Mouse (Mus musculus): ENCODE results near the gene Gpank1. TPM values are rescaled to one million over a fixed set of nuclear protein-coding genes. Genes with fewer than 3 reads are reported as not detected.

Gene Gpank1
- total RNA-seq, 2 experiments from 2014 or later = 13.2 to 17.7 TPM

DNA sequence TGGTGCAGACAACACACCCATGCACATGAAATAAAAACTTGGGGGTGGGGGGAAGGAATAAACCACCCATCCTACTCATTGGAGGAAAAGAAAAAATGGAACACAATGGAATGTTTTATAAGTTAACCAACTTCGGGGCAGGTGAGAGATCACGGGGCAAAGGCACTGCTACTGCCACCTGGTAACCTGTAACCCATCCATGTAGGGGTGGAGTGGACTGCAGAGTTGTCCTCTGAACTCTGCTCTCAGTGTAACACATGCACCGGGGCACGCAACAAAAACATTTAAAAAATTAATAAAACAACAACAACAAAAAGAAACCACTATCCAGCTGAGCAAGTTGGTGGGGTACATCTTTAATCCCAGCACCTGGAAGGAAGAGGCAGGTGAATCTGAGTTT lies 30.9 kb downstream of the Gpank1 start:
- no peak for DNase-seq (ENCODE audit: extremely low spot score in 1 of 2, low spot score in 2 of 2)
- intact Hi-C loops (cut with DNase I) = no loop called here

DNA sequence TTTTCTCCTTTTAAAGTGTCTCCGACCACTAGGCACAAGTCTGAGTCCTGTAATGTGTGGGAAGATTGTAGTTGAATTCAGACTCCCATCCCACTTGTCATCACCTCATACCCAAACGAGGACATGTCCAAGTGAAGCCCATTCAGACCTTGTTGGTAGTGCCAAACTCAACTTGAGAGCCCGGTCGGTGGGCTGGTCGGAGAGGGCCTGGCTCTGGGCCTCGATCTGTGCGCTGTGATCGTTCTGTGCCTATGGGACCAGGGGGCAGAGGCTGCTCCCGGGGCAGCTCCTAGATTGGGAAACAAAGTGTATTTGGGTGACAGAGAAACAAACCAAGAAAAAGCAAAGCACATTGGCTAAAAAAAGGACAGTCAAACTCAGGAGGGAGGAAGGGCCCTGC lies 31.8 kb downstream of the Gpank1 start:
- intact Hi-C loops (cut with DNase I) = no loop called here
- DNase-seq (ENCODE audit: extremely low spot score in 1 of 2, low spot score in 2 of 2) = no peak

DNA sequence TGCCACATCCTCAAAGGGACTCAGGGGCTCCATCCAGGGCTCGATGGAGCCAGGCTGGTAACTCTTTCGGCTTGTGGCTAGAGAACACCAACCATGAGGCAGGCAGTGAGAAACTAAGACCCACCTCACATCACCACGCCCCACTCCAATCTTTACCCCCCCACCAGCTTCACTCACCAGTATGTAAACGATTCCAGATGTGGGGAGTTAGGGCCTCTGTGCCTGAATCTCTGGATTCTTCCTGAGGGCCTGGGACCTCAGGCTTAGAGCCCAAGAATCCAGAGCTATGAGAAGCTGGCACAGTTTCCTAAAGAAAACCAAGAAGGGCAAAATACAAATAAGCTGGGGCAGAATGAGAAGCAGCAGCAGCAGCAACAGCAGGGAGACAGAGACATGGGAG lies 32.7 kb downstream of the Gpank1 start:
- no peak for DNase-seq (ENCODE audit: extremely low spot score in 1 of 2, low spot score in 2 of 2)
- intact Hi-C loops (cut with DNase I) = no loop called here

DNA sequence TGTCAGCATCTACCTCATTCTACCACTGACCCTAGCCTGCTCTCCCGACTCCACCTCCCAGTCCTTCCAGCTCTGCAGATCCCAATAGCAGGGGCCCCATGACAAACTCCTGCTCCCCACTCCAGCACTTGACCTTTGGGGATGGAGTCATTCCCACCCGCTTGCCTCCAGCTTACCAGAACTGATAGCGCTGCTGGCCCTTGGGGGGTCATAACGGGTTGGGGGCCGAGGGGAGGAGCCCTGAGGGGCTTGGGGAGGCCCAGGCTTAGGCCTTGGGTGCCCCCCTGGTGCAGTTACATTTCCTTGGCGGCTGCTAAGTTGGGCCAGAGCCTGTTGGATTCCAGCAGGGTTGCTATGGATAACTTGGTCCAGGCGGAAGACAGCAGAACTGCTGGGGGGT lies 33.4 kb downstream of the Gpank1 start:
- DNase-seq (ENCODE audit: extremely low spot score in 1 of 2, low spot score in 2 of 2) = no peak
- intact Hi-C loops (cut with DNase I) = no loop called here

DNA sequence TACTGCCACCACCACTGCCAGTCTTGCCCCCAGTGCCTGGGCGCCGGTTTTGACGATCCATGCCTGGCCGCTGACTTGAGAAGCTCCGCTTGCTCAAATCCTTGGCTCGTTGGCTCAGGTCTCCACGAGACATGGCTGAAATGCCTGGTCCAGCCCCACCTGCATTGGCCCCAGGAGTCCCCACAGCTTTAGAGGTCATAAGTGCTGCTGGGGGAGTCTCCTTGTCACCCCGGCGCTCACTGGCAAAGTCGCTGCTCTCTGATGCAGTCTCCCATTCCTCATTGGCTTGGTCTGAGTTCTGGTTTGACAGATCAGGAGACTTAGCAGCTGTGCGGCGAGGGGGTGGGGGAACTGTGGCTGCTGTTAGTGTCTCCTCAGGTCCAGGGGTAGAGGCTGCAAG lies 34.2 kb downstream of the Gpank1 start:
- no peak for DNase-seq (ENCODE audit: extremely low spot score in 1 of 2, low spot score in 2 of 2)
- intact Hi-C loops (cut with DNase I) = no loop called here

DNA sequence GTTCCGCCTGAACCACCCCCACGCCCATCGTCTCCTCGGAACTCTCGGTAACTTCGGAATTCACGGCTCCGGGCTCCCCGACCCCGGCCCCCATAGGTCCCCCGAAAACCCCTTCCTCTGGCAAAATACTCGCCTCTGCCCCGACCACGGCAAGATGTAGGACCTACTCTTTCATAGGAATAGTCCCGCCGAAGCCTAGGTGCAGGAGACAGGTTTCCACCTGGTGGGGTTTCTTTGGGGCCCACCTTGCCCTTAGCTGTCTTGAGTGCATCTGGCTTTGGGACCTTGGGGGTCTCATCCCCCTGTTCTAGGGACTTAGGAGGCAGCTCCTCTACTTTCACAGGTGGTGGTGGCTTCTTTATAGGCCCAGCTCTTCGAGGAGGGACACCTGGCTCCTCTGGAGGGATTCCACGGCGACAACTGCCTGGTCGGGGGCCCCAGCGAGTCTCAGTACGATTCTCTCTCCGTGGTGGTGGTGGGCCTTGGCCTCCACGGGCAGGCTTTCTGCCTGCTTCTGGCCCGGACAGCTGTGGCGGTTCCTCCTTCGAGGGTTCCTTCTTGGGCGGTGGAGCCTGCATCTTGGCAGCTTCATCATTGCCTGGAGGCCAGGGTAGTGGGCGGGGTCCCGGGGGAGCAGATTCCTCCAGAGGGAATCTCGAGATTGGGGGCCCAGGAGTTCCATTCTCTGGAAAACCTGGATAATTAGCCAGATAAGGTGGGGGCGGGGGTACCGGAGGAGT lies 35.4 kb downstream of the Gpank1 start:
- no peak for DNase-seq (ENCODE audit: extremely low spot score in 1 of 2, low spot score in 2 of 2)
- intact Hi-C loops (cut with DNase I) = no loop called here

DNA sequence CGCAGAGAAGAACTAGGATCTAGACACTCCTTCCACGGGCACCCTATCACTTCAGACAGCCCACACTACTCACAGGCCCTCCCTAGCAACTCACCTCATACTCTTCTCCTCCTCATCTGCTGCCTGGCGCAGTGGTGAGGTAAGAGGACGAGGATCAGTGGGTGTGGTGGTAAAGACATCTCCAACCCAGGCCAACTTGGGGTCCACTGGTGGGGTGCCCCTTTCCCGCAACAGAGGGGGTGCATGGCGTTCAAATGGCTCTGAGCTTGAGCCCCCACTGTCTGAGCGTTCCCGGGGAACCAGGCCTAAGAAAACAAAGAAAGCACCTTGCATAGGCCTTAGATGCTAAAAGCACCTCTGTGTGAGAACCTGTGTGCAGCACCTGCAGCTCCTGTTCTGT lies 36.0 kb downstream of the Gpank1 start:
- no peak for DNase-seq (ENCODE audit: extremely low spot score in 1 of 2, low spot score in 2 of 2)
- intact Hi-C loops (cut with DNase I) = no loop called here

DNA sequence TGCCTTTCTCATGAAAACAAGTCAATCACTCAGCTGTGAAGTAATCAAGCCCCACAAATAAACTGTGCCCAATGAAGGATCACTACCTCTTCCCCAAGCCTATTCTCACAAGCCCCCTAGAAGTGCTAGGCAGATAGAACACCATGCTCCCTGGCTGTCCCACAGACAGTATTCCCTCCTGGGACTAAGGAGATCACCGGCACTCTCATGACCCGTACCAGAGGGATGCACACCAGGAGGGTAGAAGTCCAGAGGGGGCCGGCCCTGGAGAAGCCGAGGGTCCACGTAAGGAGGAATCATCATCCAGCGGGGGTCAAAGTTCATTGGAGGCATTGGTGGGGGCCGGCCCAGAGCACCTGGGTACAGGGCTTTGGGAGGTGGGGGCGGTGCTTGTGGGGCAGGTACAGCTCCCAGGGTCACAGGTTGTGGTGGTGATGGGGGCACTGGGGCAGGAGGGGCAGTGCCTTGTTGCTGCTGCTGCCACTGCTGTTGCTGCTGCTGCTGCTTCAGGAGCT lies 36.5 kb downstream of the Gpank1 start:
- intact Hi-C loops (cut with DNase I) = loop anchor here (2.0 kb wide), 1 partner anchor 15 kb away; no protein-coding TSS in a partner anchor
- DNase-seq (ENCODE audit: extremely low spot score in 1 of 2, low spot score in 2 of 2) = no peak

DNA sequence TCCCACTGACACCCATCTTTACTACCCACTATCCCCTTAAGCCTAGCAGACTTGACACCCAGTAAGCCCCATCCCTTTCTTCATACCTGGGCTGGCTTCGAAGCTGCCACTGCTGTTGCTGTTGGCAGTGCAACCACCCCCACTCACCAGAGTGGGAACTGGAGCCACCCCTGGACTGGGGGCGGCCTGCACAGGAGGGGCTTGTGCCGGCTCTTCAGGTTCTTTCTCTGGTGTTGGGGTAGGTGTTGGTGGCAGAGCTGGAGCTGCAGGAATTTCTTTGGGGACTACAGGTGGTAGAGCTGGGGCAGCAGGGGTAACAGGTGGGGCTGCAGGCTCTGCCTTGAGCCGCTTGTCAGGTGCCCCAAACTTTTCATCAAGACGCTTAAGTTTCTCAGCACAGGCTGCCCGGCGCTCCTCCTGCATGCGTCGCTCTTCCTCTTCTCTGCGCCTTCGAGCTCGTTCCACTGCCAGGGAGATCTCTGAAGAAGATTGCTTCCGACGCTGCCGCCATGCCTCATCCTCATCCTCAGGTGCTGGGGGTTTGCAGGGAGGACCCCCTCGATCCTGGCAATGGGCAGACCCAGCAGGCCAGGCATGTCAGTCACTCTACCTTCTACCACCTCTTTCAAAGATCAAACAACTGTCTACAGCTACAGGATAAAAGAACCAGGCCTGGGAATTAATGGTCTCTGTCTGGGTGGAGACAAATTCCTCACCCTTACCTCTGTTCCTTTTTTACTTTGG lies 37.8 kb downstream of the Gpank1 start:
- DNase-seq (ENCODE audit: extremely low spot score in 1 of 2, low spot score in 2 of 2) = no peak
- intact Hi-C loops (cut with DNase I) = loop anchor here (2.0 kb wide), 1 partner anchor 16 kb away; no protein-coding TSS in a partner anchor

DNA sequence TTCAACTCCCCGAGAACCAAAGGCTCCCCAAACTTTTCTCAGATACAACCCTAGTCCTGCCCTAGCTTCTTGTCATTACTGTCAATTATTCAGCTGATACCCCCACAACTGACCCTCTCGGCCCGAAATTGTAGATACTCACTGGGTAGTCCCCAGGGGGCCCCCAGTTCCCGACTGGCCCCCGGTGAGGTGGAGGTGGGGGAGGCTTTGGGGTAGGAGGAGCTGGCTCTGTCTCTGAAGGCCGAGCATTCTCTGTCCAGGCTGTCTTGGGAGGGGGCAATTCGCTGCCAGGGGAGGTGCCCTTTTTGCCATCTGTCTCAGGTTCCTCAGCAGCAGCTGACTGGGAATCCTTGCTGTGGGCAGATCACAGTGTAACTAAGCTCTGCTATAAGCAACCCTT lies 38.4 kb downstream of the Gpank1 start:
- DNase-seq (ENCODE audit: extremely low spot score in 1 of 2, low spot score in 2 of 2) = no peak
- intact Hi-C loops (cut with DNase I) = loop anchor here (2.0 kb wide), 1 partner anchor 17 kb away; no protein-coding TSS in a partner anchor

DNA sequence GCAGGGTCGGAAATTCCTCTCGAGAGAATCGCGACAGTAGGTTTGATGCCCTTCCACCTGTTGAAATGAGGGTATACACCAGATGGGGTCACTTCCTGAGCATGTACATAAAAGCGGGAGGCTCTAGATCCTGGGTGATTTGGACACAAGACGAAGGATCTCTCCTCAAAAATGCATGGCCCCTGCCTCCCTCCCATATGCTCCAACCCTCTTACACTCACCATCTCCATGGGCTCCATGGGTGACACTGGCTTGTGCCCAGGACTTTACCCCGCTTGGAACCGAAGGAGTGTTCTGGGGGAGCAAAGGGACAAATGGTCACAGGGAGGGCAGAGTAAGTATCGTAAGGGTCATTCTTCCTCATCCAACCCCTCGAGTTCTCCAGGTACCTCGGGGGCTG lies 40.2 kb downstream of the Gpank1 start:
- DNase-seq (ENCODE audit: extremely low spot score in 1 of 2, low spot score in 2 of 2) = peak in 1 of 2 experiments; percentile 22
- intact Hi-C loops (cut with DNase I) = no loop called here

DNA sequence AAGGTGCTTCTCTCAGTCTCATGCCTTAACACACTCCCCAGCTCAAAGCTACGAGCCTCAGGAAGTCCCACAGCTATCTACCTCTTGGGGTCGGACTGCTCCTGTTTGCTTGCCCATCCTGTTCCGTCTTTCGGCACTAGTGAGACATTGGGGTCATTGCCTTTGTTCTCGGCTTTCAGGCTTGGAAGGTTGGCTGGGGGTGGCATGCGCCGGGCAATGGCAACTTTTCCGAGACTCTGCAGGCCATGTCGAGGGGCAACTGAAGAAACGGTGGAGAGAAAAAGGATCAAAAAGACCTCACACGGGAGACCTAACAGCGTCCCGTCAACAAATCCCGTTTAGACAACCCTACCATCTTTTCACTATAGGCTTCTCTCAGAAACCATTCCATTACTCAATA lies 40.9 kb downstream of the Gpank1 start:
- intact Hi-C loops (cut with DNase I) = no loop called here

DNA sequence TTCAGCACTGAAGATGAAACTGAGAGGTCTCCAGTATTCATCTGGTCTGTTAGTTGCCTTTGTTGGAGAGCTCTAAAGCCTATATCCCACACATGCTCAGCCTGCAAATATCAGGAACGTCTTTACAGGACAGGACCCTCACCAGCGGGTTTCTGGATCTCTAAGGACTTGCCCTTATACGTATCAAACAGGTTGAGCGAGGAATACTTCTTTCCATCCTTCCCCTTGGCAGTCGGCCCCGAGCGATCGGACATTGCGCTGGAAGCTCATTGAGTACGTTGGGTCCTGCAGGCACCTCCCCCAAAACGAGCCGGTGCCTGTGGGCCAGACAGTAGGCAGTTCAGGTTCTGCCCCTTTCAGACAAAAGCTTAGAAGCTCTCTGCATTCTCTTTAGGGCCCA lies 41.5 kb downstream of the Gpank1 start:
- intact Hi-C loops (cut with DNase I) = no loop called here
- DNase-seq (ENCODE audit: extremely low spot score in 1 of 2, low spot score in 2 of 2) = no peak

More for the DNA sequence above, 40.9 kb downstream of the Gpank1 start:
- no peak for DNase-seq (ENCODE audit: extremely low spot score in 1 of 2, low spot score in 2 of 2)

DNA sequence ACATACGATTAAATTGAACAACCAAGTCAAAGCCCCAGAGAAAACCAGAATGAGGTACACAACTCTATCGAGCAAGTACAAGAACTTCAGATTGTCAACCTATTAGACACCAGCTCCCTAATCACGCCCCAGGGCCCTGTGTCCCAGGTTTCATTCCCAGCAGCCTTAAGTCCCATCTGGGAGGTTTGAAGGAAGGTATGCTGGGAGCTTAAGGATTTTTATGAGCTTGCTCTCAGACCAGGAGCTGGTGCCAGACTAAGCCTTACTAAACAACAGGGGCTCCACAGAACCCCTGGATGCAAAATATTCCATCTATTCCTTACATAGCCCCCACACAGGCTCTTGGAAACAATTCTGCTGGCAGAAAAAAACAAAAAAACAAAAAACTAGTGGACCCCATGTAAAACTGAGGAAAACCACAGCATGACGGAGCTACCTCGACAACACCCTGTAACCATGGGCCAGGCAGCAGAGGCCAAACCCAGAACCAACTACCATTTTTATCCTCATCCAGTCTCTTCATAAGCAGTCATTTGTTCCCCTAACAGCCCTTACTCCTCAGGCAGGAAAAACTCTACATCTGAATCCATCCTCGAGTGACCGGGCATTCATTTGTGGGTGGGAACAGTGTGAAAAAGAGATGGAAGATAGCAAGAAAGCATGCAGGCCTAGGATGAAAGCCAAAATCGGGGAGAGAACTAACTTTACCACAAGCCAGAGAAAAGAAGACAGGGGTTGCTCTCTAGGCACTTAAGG lies 42.2 kb downstream of the Gpank1 start:
- no peak for DNase-seq (ENCODE audit: extremely low spot score in 1 of 2, low spot score in 2 of 2)
- intact Hi-C loops (cut with DNase I) = no loop called here

DNA sequence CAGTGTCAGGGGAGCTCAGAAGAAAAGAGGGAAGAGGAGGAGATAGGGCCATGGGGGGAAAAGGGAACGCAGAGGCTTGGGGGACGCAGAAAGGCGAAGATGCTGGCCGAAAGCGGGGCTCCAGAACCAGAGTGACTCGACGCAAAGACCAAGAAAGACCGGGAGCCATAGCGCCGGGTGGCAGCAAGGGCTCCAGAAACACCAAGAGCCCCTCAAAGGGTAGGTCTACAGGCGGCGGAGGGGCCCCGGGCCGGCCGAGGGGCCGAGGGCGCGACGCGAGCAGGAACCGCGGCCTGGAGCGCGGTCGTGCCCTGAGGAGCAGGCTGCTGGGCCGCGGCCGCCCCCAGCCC lies 42.9 kb downstream of the Gpank1 start:
- intact Hi-C loops (cut with DNase I) = no loop called here
- DNase-seq (ENCODE audit: extremely low spot score in 1 of 2, low spot score in 2 of 2) = no peak

DNA sequence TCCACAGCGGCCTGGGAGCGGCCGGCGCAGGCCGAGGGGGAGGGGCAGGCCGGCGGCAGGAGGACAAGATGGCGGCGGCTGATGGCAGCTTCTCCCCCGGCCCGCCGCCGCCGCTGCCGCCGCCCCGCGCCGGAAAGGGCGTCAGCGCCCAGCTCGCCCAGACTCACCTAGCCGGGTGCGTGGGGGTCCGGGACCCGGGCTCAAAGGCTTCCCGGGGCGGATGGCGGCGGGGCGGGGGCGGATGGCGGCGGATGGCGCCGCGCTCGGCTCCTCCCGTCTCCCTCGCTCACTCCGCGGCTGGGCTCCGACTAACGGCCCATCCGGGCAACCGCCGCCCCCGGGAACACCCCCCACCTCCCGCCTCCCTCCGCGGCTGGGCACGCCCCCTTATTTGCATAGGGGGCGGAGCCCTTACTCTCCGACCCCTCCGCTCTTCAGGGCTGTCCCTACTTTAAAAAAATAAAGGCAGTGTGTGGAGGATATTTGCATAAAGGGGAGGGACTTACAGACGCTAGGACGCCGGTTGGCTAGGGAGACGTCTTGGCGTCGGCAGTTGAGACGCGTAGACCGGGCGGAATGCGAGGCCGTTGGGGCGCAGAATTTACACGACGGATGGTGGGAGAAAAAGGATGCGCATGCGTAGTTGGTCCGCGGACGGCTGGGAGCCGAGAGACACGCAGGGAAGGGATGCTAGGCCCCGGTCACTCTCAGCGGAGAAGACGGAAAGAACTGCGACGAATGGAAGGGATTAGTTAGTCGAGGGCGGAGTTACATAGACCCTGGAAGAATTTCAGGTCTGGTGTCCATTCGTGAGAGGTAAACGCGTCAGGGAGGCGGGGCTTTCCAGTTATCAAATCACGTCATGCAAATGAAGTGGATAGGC lies 43.6 kb downstream of the Gpank1 start, which contains the start of gene Prrc2a:
Gene Prrc2a (minus strand): TSS at position 330 of the 883 bp plus-strand sequence.
- intact Hi-C loops (cut with DNase I) = no loop called here
- DNase-seq (ENCODE audit: extremely low spot score in 1 of 2, low spot score in 2 of 2) = peak; percentile 99

DNA sequence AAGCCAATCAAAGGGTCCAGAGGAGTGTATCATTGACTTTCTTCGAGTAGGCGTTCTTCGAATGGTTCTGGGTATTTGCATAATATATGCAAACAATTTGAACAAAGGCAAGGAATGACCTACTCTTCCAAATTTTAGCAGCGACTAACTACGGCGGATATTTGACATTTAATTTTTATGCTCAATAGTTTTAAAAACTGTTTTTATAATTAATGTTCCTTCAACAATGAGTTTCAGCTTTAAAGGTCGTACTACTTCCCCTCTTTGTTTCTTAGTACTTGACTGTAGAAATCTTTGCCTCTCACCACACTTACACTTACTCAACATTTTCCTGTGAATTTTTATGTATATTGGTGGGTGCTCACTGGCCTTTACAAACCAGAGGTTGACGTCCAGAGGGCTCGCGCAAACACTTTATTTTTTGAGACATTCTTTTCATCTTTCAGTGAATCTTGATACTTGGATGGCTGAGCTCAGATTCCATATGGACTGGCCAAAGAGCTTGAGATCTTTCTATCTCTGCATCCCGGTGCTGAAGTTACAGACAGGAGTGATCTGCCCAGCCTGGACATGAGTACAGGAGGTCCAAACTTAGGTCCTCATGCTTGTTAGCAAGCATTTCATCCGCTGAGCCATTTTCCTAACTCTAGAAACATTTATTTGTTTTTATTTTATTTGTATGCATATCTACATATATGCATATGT lies 44.3 kb downstream of the Gpank1 start:
- intact Hi-C loops (cut with DNase I) = no loop called here
- no peak for DNase-seq (ENCODE audit: extremely low spot score in 1 of 2, low spot score in 2 of 2)
